15 mouse cellular contexts compared by ENCODE assay signal in the genomic region with DNA sequence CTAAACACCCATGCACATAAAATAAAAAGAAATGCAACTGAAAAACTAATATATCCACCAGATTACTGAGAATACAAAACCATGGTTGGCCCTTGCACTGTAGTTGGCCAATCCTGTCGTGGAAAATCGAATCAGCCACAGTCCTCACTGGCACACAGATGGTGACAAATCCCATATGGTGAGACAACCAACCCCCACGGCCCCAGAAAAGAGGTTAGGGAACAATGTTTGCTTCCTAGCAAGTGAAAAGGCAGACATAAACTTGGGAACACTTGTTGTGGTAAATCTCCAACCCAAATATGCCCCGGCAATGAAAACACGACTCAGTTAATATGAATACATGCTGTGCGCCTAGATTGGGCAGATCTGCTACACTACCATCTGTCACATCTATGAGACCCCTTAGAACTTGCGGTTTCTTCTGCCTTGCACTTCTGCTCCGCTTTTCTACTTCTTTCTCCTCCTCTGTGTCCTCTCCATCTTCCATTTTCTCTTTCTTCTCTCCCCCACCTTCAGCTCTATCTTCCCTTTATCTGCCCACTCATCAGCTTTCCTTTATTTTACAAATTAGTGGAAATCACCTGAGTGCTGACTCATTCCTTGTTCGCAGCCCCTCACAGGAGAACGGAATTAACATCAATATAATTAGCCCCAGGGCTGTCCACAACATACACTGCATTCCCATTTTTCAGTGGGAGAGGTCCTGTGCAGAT. TPM values are rescaled to one million over a fixed set of nuclear protein-coding genes. Genes with fewer than 3 reads are reported as not detected.
DNase-seq lines count a peak whose midpoint lies in the region; ATAC-seq and TF ChIP-seq lines count a peak whose summit lies in the region.
"Had no signal": no experiment of that assay in that cellular context is flagged by ENCODE, and none has a peak within 500 bp of the region (broad histone marks: within the 10 kb centered on the region; RNA-seq: fewer than 3 reads in every experiment).

No protein-coding gene starts in this region.

- H3K36me3 ChIP-seq in midbrain, embryonic 12.5 days: no peaks in the 10 kb centered on the region
- H3K36me3 ChIP-seq in midbrain, embryonic 14.5 days (ENCODE audit: control insufficient read depth, insufficient read depth, low read length): no peaks in the 10 kb centered on the region
- H3K36me3 ChIP-seq in forebrain, embryonic 16.5 days (ENCODE audit: control insufficient read depth, insufficient read depth): no peaks in the 10 kb centered on the region
- H3K36me3 ChIP-seq in stomach, embryonic 16.5 days (ENCODE audit: control insufficient read depth, insufficient read depth, low read length): no peaks in the 10 kb centered on the region
- H3K36me3 ChIP-seq: embryonic facial prominence, embryonic 12.5 days; hindbrain, embryonic 13.5 days had no signal

- H3K27ac ChIP-seq in gastrocnemius, adult 2 months: peak overlapping the region; percentile 81
- H3K27ac ChIP-seq in midbrain, embryonic 12.5 days (replicated peaks): 0 out of 2 replicates have a peak overlapping the region, but pooled peaks have one; percentile 8
- H3K27ac ChIP-seq in midbrain, embryonic 14.5 days (replicated peaks; ENCODE audit: low read depth, low read length): no peak overlapping the region
- no peak overlapping the region for H3K27ac ChIP-seq in forebrain, embryonic 16.5 days (ENCODE audit: low read length)
- no peak overlapping the region for H3K27ac ChIP-seq in stomach, embryonic 16.5 days (ENCODE audit: low read length)
- H3K27ac ChIP-seq: embryonic facial prominence, embryonic 12.5 days; hindbrain, embryonic 13.5 days had no signal

- no peak overlapping the region for H3K4me2 ChIP-seq in midbrain, embryonic 12.5 days (replicated peaks)
- no peak overlapping the region for H3K4me2 ChIP-seq in midbrain, embryonic 14.5 days (ENCODE audit: low read length)
- H3K4me2 ChIP-seq in forebrain, embryonic 16.5 days (ENCODE audit: low read length): no peak overlapping the region
- H3K4me2 ChIP-seq in stomach, embryonic 16.5 days (ENCODE audit: low read depth, low read length): 0 out of 2 replicates have a peak overlapping the region, but pooled peaks have one; percentile 8
- H3K4me2 ChIP-seq: embryonic facial prominence, embryonic 12.5 days; hindbrain, embryonic 13.5 days had no signal

- WGBS in midbrain, embryonic 12.5 days: 71% methylated on average over 10 of the region's 10 CpGs
- WGBS in midbrain, embryonic 14.5 days: 70% methylated on average over 10 of the region's 10 CpGs
- WGBS in forebrain, embryonic 16.5 days: 49% methylated on average over 10 of the region's 10 CpGs
- 67% methylated on average over 10 of the region's 10 CpGs for WGBS in stomach, embryonic 16.5 days

- H3K4me3 ChIP-seq in gastrocnemius, adult 2 months: peak overlapping the region; percentile 74
- no peak overlapping the region for H3K4me3 ChIP-seq in midbrain, embryonic 12.5 days
- H3K4me3 ChIP-seq in midbrain, embryonic 14.5 days (replicated peaks; ENCODE audit: low read depth, low read length): no peak overlapping the region
- H3K4me3 ChIP-seq in forebrain, embryonic 16.5 days (replicated peaks; ENCODE audit: low read length): no peak overlapping the region
- no peak overlapping the region for H3K4me3 ChIP-seq in stomach, embryonic 16.5 days (replicated peaks; ENCODE audit: low read length)
- H3K4me3 ChIP-seq: embryonic facial prominence, embryonic 12.5 days; hindbrain, embryonic 13.5 days had no signal

- H3K9me3 ChIP-seq in midbrain, embryonic 12.5 days: no peaks in the 10 kb centered on the region
- H3K9me3 ChIP-seq in midbrain, embryonic 14.5 days (ENCODE audit: control insufficient read depth, low read length): no peaks in the 10 kb centered on the region
- no peaks in the 10 kb centered on the region for H3K9me3 ChIP-seq in forebrain, embryonic 16.5 days (ENCODE audit: control insufficient read depth, low read length)
- H3K9me3 ChIP-seq in stomach, embryonic 16.5 days (replicated peaks; ENCODE audit: control insufficient read depth, low read length): no peaks in the 10 kb centered on the region
- H3K9me3 ChIP-seq: embryonic facial prominence, embryonic 12.5 days; hindbrain, embryonic 13.5 days had no signal

- no peak for TF ChIP-seq CTCF in gastrocnemius, adult 2 months (IDR thresholded peaks at IDR 0.05)

- H3K4me1 ChIP-seq in midbrain, embryonic 12.5 days: peaks cover 8% of the 10 kb centered on the region
- H3K4me1 ChIP-seq in midbrain, embryonic 14.5 days (ENCODE audit: control insufficient read depth, insufficient read depth, low read length): no peaks in the 10 kb centered on the region
- H3K4me1 ChIP-seq in forebrain, embryonic 16.5 days (replicated peaks; ENCODE audit: control insufficient read depth, insufficient read depth, low read length): peaks cover 5% of the 10 kb centered on the region
- H3K4me1 ChIP-seq in stomach, embryonic 16.5 days (ENCODE audit: control insufficient read depth, insufficient read depth, low read length): peaks cover 2% of the 10 kb centered on the region; the same call in 1 of the 2 replicates

- intact Hi-C loops in gastrocnemius, adult 2 months (cut with DNase I): no loop called here
- intact Hi-C loops in gastrocnemius, postnatal 14 days (cut with DNase I; ENCODE audit: low total_unique reads): no loop called here

- DNase-seq in gastrocnemius, adult 2 months: no peak
- DNase-seq in gastrocnemius, postnatal 14 days: no peak
- no peak for DNase-seq in midbrain, embryonic 14.5 days
- DNase-seq in urinary bladder, adult 18-20 months (ENCODE audit: low spot score in 2 of 2): no peak
- DNase-seq in MN1 (ENCODE audit: low spot score): no peak
- DNase-seq: gastrocnemius, postnatal 36 days; right cerebral cortex, adult 18-20 months; thymus, adult 2 months had no signal

- H3K9ac ChIP-seq in midbrain, embryonic 12.5 days (replicated peaks): no peak overlapping the region
- H3K9ac ChIP-seq in midbrain, embryonic 14.5 days (replicated peaks; ENCODE audit: low read length): no peak overlapping the region
- H3K9ac ChIP-seq in forebrain, embryonic 16.5 days (replicated peaks; ENCODE audit: low read depth, low read length): no peak overlapping the region
- H3K9ac ChIP-seq in stomach, embryonic 16.5 days (ENCODE audit: low read length): no peak overlapping the region
- H3K9ac ChIP-seq: embryonic facial prominence, embryonic 12.5 days; hindbrain, embryonic 13.5 days had no signal

- ATAC-seq in midbrain, embryonic 12.5 days (ENCODE audit: low FRiP score, low read depth): no peak
- no peak for ATAC-seq in midbrain, embryonic 14.5 days (ENCODE audit: low FRiP score, low TSS enrichment)
- peak; percentile 49; the same call in 1 of the 2 replicates for ATAC-seq in forebrain, embryonic 16.5 days
- ATAC-seq in stomach, embryonic 16.5 days (ENCODE audit: insufficient read depth, low FRiP score): no peak

- H3K27me3 ChIP-seq in midbrain, embryonic 12.5 days: no peaks in the 10 kb centered on the region
- H3K27me3 ChIP-seq in midbrain, embryonic 14.5 days (ENCODE audit: control insufficient read depth, insufficient read depth, low read length): no peaks in the 10 kb centered on the region
- H3K27me3 ChIP-seq in forebrain, embryonic 16.5 days (replicated peaks; ENCODE audit: control insufficient read depth, insufficient read depth, low read length): no peaks in the 10 kb centered on the region
- H3K27me3 ChIP-seq in stomach, embryonic 16.5 days (ENCODE audit: control insufficient read depth, insufficient read depth, low read length): no peaks in the 10 kb centered on the region
- H3K27me3 ChIP-seq: embryonic facial prominence, embryonic 12.5 days; hindbrain, embryonic 13.5 days had no signal

RNA-seq across cellular contexts. Expression of a gene that starts 5.1 kb away (rescaled TPM):
- not detected for total RNA-seq in gastrocnemius, adult 2 months (2021)
- under 1 TPM; 0.44 to 0.62 TPM for total RNA-seq in gastrocnemius, postnatal 14 days (2021)
- not detected in 2 replicates for polyA plus RNA-seq in midbrain, embryonic 12.5 days (2016; fragmentation: Nextera tagmentation; extraction: Ambion mirVana)
- not detected in 2 replicates for polyA plus RNA-seq in midbrain, embryonic 14.5 days (2014; fragmentation: Nextera tagmentation; extraction: Ambion mirVana)
- 0.24 and 0.36 TPM in 2 replicates for polyA plus RNA-seq in forebrain, embryonic 16.5 days (2015; fragmentation: Nextera tagmentation; extraction: Ambion mirVana)
- polyA plus RNA-seq in stomach, embryonic 16.5 days (2015; fragmentation: Nextera tagmentation; extraction: Ambion mirVana): not detected in 2 replicates
- polyA plus RNA-seq: adrenal gland, adult 2 months; embryonic facial prominence, embryonic 12.5 days; liver, embryonic 16.5 days had no signal

RNA-seq across cellular contexts. Expression of a gene that starts 51.6 kb away (rescaled TPM):
- total RNA-seq in gastrocnemius, adult 2 months (2021): 10 to 100 TPM; 67.3 to 80.3 TPM
- total RNA-seq in gastrocnemius, postnatal 14 days (2021): 10 to 100 TPM; 72.1 to 77.0 TPM
- polyA plus RNA-seq in midbrain, embryonic 12.5 days (2016; fragmentation: Nextera tagmentation; extraction: Ambion mirVana): 237 and 242 TPM in 2 replicates
- 262 and 263 TPM in 2 replicates for polyA plus RNA-seq in midbrain, embryonic 14.5 days (2014; fragmentation: Nextera tagmentation; extraction: Ambion mirVana)
- polyA plus RNA-seq in forebrain, embryonic 16.5 days (2015; fragmentation: Nextera tagmentation; extraction: Ambion mirVana): 179 TPM in 2 replicates
- 180 TPM in 2 replicates for polyA plus RNA-seq in stomach, embryonic 16.5 days (2015; fragmentation: Nextera tagmentation; extraction: Ambion mirVana)

Comparison
In these comparisons a context has a peak if more than half of its experiments do, and no peak if none do; other contexts are left out.
1. H3K27ac ChIP-seq: peak in gastrocnemius, adult 2 months (single experiment) and midbrain, embryonic 12.5 days (single experiment); none in midbrain, embryonic 14.5 days (single experiment), forebrain, embryonic 16.5 days (single experiment) and stomach, embryonic 16.5 days (single experiment).